Mouse (Mus musculus): ENCODE measurements around the gene Gramd4.
"Not testable (repeated sequence)": the region's sequence is repeated elsewhere in the genome, so short reads cannot be mapped to it uniquely, and the experiment has no call there.

Gramd4 gene

DNA sequence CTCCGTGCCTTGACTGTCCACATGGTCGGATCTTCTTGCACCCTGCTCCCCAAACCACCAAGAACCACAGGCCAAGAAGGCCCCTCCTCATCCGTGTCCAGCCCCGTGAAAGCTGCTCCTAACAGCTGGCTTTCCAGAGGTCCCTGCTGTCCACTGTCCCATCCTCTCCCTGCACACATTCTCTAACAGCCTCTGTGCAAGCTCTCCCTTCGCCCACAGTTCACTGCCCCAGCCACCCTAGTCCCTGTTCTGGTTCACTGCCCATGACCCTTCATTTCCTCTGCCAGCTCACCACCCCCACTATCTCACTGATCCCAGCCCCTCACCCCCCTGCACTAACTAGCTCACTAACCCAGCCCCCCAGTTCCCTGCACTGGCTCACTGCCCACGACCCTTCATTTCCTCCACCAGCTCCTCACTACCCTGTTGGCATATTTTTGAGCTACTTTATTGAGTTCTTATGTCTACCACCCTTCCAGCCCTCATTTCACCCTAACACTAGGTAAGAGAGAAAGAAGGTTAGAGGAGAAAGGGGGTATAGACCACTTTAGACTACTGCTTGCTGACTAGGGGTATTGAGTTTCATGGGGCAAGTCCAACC is 5.5 kb upstream of the Gramd4 start:
- peak; percentile 7 for DNase-seq

- peak; percentile 92 for DNase-seq
These were observed 3.5 kb upstream of the Gramd4 start for GRCm38 (mm10) chr15:86053890-86054536.

DNA sequence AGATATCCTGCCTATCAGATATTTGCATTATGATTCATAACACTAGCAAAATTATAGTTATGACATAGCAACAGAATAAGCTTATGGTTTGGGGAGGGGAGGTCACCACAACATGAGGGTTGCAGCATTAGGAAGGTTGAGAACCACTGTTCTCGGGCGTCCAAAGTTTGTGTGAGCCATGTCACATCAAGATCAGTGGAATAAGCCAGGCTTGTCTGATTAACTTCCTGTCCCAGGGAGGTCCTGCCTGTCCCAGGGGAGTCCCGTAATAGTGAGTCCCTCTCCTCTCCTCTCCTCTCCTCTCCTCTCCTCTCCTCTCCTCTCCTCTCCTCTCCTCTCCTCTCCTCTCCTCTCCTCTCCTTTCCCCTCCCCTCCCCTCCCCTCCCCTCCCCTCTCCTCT is 2.6 kb upstream of the Gramd4 start:
- DNase-seq = not testable (repeated sequence)

GRCm38 (mm10) chr15:86056221-86056760 is 1.2 kb upstream of the Gramd4 start:
- DNase-seq = no peak

- no peak for DNase-seq
These were observed 413 bp downstream of the Gramd4 start for GRCm38 (mm10) chr15:86057908-86058307.

GRCm38 (mm10) chr15:86058394-86058915 is 960 bp downstream of the Gramd4 start:
- DNase-seq = peak; percentile 94

- no peak for DNase-seq
These were observed 1.7 kb downstream of the Gramd4 start for GRCm38 (mm10) chr15:86058931-86059834.

- no peak for DNase-seq
These were observed 2.4 kb downstream of the Gramd4 start for GRCm38 (mm10) chr15:86059835-86060380.

- DNase-seq = no peak
These were observed 3.1 kb downstream of the Gramd4 start for GRCm38 (mm10) chr15:86060581-86060980.

DNA sequence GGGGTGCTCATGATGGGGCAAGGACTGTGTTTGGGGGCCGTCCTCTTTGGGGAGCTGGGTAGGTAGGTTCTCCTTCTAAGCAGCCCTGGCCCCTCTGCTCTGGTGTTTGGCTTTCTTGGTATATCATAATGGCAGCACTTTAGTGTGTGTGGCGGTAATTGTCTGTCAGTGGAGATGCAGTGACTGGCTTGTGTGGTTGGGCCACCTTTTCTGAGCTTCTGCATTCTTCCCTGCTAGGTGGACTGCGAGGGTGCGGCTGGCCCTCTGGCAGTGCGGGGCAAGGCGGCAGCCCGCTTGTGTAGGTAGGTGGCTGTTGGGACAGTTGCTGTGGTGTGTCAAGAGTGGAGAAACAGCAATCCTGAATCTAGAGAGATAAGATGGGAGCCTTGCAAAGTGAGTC is 3.7 kb downstream of the Gramd4 start:
- no peak for DNase-seq

GRCm38 (mm10) chr15:86061848-86062481 is 4.5 kb downstream of the Gramd4 start:
- no peak for DNase-seq

DNA sequence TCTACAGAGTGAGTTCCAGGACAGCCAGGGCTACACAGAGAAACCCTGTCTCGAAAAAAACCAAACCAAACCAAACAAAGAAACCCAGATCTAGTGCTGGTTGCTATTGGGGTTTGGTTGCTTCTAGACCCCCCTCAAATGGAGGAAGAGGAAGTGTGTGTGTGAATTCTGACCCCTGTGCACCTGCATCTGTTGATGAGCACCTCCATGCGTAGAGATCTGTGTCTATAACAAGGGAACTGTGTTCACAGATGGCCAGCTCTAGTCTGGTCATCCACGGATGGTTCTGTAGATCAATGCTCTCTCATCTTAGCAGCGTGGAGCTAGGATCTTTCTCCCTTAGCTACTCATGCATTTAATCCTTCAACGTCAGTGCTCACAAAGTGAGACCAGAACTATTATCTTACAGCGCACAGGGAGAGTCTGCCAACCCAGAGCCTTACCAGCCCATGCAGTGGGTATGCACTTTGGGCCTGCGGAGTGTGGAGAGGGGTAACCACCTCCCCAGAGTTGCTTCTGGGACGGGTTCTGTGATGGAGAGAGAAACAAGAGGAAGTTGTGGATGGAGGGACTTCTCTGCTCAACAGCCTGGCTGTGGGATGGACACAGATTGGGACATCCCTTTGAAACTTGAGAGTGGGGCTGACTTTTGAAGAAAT is 6.8 kb downstream of the Gramd4 start:
- DNase-seq = no peak

GRCm38 (mm10) chr15:86064850-86065229 is 7.3 kb downstream of the Gramd4 start:
- peak; percentile 44 for DNase-seq

DNA sequence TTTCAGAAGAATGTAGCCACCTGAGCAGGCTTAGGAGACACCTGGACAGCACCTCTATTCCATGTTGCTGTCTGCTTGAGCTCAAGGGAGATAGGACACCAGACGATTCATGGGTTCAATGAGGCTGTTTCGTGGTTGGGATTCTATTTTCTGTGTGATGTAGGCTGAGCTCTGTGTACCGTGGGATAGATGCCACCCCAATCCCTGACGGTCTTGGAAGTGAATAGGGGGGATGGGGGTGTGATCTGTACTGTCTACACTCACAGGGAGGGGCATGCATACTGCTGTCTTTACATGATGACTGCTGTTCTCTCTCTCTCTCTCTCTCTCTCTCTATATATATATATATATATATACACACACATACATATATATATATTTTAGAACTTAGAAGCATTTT is 7.9 kb downstream of the Gramd4 start:
- DNase-seq = no peak

GRCm38 (mm10) chr15:86066836-86067580 is 9.5 kb downstream of the Gramd4 start:
- DNase-seq = peak; percentile 35

DNA sequence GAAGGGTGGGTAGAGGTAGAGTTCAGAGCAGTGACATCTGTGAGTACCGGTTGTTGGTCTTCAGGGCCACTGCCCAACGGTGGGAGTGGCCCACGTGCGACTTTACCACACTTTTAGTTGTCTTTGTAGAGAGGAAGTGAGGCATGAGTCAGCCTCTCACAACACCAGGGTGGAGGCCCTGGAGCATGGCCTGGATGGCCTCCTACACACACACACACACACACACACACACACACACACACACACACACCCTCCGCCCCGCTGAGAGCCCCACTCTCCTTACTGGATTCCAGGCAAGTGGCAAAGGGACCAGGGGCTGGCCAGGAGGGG is 10.1 kb downstream of the Gramd4 start:
- DNase-seq = peak; percentile 56

GRCm38 (mm10) chr15:86067941-86068495 is 10.5 kb downstream of the Gramd4 start:
- DNase-seq = no peak

DNA sequence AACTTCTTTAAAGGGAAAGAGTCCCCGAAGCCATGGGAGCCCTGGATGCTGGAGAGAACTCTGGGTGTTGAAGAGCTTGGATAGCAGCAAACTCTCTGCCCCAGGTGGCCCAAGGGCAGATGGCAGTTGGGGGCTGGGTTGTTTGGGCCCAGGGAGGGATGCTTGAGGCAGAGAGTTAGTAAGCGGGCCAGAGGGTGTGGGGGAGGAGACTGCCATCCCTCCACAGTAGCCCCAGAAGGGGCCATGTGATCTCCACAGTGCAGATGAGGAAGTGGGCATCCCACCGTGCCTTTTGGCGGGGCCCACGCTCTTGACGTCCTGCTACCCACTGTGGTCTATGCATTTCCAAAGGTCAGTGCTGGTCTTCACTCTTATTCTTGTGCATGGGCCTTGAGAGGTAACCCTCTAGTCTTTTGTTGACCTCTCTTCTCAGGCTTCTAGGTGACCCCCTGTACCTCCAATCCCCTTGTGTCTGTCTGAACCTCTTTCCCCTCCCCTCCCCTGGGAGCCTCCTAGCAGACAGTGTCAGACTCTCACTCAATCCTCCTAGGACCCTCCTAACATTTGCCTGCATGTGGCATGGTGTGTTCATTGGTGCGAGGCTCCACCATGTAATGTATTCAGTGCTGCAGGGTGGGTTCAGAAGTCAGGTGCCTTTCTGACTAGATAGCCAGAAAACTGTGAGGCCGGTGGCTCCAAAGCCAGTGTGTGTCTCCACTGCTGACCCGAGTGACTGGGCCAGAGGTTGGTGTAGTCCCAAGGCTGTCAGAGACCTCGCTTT is 11.7 kb downstream of the Gramd4 start:
- peak; percentile 52 for DNase-seq

DNA sequence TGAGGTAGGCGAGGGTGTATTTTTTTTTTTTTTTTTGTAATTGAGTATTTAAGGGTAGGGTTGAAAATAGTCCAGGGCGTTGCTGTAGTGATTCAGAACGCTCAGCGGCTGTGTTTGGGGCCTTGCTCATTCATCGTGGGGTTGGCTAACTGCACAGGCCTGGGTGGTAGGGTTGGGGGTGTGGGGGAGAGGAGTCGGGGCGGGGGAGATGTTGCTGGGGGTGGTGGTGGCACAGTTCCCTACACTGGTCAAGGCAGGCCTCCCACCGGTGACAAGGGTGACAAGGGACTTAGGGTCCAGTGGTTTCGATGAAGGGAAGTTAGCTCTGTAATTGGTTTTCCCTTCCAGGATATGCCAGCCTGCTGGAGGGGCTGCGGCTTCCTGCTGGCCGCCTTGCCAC is 12.9 kb downstream of the Gramd4 start:
- peak; percentile 45 for DNase-seq

- DNase-seq = peak; percentile 54
These were observed 13.7 kb downstream of the Gramd4 start for GRCm38 (mm10) chr15:86071166-86071565.
